Mouse (Mus musculus) intestine, embryonic 16.5 days (tissue): ENCODE data around the gene Olfr1066. TPM values are rescaled to one million over a fixed set of nuclear protein-coding genes. Genes with fewer than 3 reads are reported as not detected.

ENCODE experiments used
- polyA plus RNA-seq: library from polyadenylated mRNA; unstranded; fragments of >200 nt; fragmentation: Nextera tagmentation; extraction: Ambion mirVana; gene quantifications from 2 replicates; pipeline ENCODE4 v1.2.1, GENCODE M21; 2015

The Olfr1066 gene
- polyA plus RNA-seq, 1 experiment from 2014 or later = not detected

Other genes starting within 250 kb of the Olfr1066 start
- not detected in 2 replicates for gene Olfr1046, start 237.0 kb downstream of the Olfr1066 start, polyA plus RNA-seq
- gene Olfr1047, start 224.9 kb downstream of the Olfr1066 start, polyA plus RNA-seq = not detected in 2 replicates
- gene Olfr1048, start 216.0 kb downstream of the Olfr1066 start, polyA plus RNA-seq = not detected in 2 replicates
- gene Olfr1049, start 197.9 kb downstream of the Olfr1066 start, polyA plus RNA-seq = not detected in 2 replicates
- not detected in 2 replicates for gene Olfr1051, start 177.2 kb downstream of the Olfr1066 start, polyA plus RNA-seq
- not detected in 2 replicates for gene Olfr1052, start 163.8 kb downstream of the Olfr1066 start, polyA plus RNA-seq
- gene Olfr1053, start 141.0 kb downstream of the Olfr1066 start, polyA plus RNA-seq = not detected in 2 replicates
- not detected in 2 replicates for gene Olfr1054, start 120.8 kb downstream of the Olfr1066 start, polyA plus RNA-seq
- gene Olfr1055, start 106.0 kb downstream of the Olfr1066 start, polyA plus RNA-seq = not detected in 2 replicates
- not detected in 2 replicates for gene Olfr1056, start 93.8 kb downstream of the Olfr1066 start, polyA plus RNA-seq
- gene Olfr1057, start 77.9 kb downstream of the Olfr1066 start, polyA plus RNA-seq = not detected in 2 replicates
- not detected in 2 replicates for gene Olfr1058, start 67.7 kb downstream of the Olfr1066 start, polyA plus RNA-seq
- gene Olfr1061, start 42.2 kb downstream of the Olfr1066 start, polyA plus RNA-seq = not detected in 2 replicates
- gene Olfr1062, start 29.5 kb downstream of the Olfr1066 start, polyA plus RNA-seq = not detected in 2 replicates
- not detected in 2 replicates for gene Olfr1065, start 5.7 kb downstream of the Olfr1066 start, polyA plus RNA-seq
- not detected in 2 replicates for gene Olfr228, start 31.1 kb upstream of the Olfr1066 start, polyA plus RNA-seq
- gene Olfr1076, start 52.2 kb upstream of the Olfr1066 start, polyA plus RNA-seq = not detected in 2 replicates
- not detected in 2 replicates for gene Olfr1079, start 86.2 kb upstream of the Olfr1066 start, polyA plus RNA-seq
- not detected in 2 replicates for gene Olfr1080, start 102.0 kb upstream of the Olfr1066 start, polyA plus RNA-seq
- not detected in 2 replicates for gene Olfr1082, start 142.7 kb upstream of the Olfr1066 start, polyA plus RNA-seq
- gene Olfr1084, start 183.5 kb upstream of the Olfr1066 start, polyA plus RNA-seq = not detected in 2 replicates
- gene Olfr1085, start 205.8 kb upstream of the Olfr1066 start, polyA plus RNA-seq = not detected in 2 replicates
- gene Olfr1086, start 223.8 kb upstream of the Olfr1066 start, polyA plus RNA-seq = not detected in 2 replicates
- gene Olfr1087, start 242.1 kb upstream of the Olfr1066 start, polyA plus RNA-seq = not detected in 2 replicates